Mouse (Mus musculus) adrenal gland, postnatal 14 days (tissue): ENCODE measurements around the gene Actg2. TPM values are rescaled to one million over a fixed set of nuclear protein-coding genes. Genes with fewer than 3 reads are reported as not detected.

Experiments
- DNase-seq: peaks from one replicate; pipeline ENCODE4 v3.0.0; 2021; ENCODE audit warnings: mixed read lengths
- total RNA-seq: library from RNA; stranded (reverse); gene quantifications from 2 replicates; pipeline ENCODE4 v1.2.3, GENCODE M21; 2021

Gene Actg2
- total RNA-seq, 1 experiment from 2014 or later: 2.0 TPM

GRCm38 (mm10) chr6:83479193-83479592 is 56.9 kb downstream of the Actg2 start:
- no peak for DNase-seq

- no peak for DNase-seq
Observed at GRCm38 (mm10) chr6:83478628-83479027, 57.4 kb downstream of the Actg2 start.

- DNase-seq: no peak
Observed at GRCm38 (mm10) chr6:83478217-83478616, 57.8 kb downstream of the Actg2 start.

- DNase-seq: no peak
Observed at GRCm38 (mm10) chr6:83475431-83475830, 60.6 kb downstream of the Actg2 start.

- peak; percentile 81 for DNase-seq
Observed at GRCm38 (mm10) chr6:83473240-83473639, 62.8 kb downstream of the Actg2 start.

- peak; percentile 54 for DNase-seq
Observed at GRCm38 (mm10) chr6:83471739-83472138, 64.3 kb downstream of the Actg2 start.

- no peak for DNase-seq
Observed at GRCm38 (mm10) chr6:83464011-83464410, 72.1 kb downstream of the Actg2 start.

Other genes with a start within 250 kb of the Actg2 start
- 21.1 and 24.1 TPM in 2 replicates for gene Mthfd2, start 210.4 kb downstream of the Actg2 start, total RNA-seq
- gene Mob1a, start 210.2 kb downstream of the Actg2 start, total RNA-seq: 75.9 and 79.9 TPM in 2 replicates
- 261 TPM in 2 replicates for gene Bola3, start 187.1 kb downstream of the Actg2 start, total RNA-seq
- 49.9 and 61.8 TPM in 2 replicates for gene Tet3, start 77.2 kb downstream of the Actg2 start, total RNA-seq
- 45.2 and 46.6 TPM in 2 replicates for gene Dguok, start 29.3 kb downstream of the Actg2 start, total RNA-seq
- gene Stambp, start 36.5 kb upstream of the Actg2 start, total RNA-seq: 18.0 and 22.9 TPM in 2 replicates
- 0.26 and 8.6 TPM in 2 replicates for gene Clec4f, start 119.9 kb upstream of the Actg2 start, total RNA-seq
- 0.37 and 0.64 TPM in 2 replicates for gene Cd207, start 141.6 kb upstream of the Actg2 start, total RNA-seq
- gene Vax2, start 175.0 kb upstream of the Actg2 start, total RNA-seq: not detected in 2 replicates
- not detected in 2 replicates for gene Atp6v1b1, start 206.7 kb upstream of the Actg2 start, total RNA-seq
- gene Ankrd53, start 226.4 kb upstream of the Actg2 start, total RNA-seq: 0.23 TPM in 1 of 2 replicates, not detected in the other
- 111 and 143 TPM in 2 replicates for gene Tex261, start 239.5 kb upstream of the Actg2 start, total RNA-seq